Mouse (Mus musculus) lung, postnatal 36 days (tissue): ENCODE data around the gene Capn13.
A peak's percentile ranks its signal among the peaks of the same experiment; 100 is the strongest.
"Not testable (repeated sequence)": the region's sequence is repeated elsewhere in the genome, so short reads cannot be mapped to it uniquely, and the experiment has no call there.

Experiments used
- DNase-seq: peaks from one replicate; pipeline ENCODE4 v3.0.0; 2022; ENCODE audit warnings: mixed read lengths

The Capn13 gene

DNA sequence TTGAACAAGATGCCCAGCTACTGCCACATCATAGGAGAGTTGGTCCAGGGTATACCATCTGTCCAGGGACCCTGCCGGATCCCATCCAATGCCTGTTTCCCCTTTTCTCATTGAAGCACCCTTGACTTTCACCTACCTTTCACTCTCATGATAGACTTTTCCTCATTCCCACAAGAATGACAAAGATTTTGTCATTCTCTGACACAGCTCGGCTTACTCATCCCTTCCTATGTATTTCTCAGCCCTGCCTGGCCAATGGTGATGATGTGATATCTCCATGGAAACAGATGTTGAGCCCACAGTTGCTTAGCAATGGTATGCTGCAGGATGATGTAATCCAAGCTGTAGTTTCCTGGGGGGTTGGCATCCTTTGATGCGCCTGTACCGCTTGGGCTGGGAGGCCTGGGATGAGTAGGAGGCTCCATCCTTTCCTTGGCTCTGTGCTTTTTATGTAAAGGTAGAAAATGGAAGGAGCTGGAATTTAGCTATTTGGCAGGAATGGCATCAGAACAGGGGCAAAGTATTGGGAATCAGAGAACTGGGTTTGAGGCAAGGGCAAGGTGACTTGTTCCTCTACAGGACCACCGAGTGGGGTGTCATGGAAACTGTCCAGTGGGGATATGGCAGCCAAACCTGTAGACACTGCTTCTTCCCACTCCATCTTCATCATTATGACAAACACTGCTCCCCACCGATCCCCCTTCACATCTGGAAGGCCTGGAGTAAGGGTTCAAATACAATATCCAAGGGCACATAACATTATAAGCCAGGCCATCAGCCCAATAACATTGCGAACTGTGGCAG, 128.7 kb downstream of the Capn13 start:
- DNase-seq = no peak

DNA sequence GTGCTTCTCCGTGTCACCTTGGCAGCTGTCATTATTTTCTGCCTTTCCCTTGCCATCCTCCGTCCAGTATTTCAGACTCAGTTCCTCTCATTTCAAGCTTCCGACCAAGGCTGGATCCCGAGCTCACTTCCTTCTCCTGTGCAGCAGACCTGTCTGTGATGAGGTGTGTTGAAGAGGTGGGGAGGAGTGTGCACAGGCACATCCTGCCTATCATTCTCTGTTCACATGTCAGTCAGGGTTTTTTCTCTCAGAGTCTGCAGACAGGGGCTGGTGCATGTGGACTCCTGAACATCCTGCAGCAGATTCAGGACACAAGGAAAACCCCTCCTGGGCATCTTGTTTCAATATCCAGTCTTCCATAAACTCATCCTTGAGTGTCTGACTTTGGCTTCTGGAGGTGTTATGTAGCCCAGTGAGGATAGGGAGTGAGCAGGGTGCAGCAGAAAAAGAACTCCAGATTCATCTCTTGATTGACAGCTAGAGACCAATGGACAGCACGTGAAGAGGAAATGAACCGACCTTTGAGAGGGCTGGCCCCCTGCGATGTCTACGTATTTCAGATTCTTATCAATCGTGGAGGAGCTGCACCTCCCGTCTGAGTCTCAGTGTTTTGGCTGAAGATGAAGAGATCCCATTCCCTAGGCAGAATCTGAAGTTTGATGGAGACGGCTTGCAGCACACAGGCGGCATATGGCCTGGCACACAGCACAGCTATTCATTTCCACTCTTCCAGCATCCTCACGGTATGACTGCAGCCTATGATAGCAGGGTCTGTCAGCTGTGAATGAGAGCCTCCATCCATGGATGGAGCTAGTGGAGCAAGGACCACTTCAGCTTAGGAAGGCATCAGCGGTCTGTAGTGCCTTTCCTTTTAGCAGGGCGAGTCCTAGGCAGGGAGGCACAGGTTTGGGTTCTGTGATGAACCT, 129.5 kb downstream of the Capn13 start:
- DNase-seq = no peak

DNA sequence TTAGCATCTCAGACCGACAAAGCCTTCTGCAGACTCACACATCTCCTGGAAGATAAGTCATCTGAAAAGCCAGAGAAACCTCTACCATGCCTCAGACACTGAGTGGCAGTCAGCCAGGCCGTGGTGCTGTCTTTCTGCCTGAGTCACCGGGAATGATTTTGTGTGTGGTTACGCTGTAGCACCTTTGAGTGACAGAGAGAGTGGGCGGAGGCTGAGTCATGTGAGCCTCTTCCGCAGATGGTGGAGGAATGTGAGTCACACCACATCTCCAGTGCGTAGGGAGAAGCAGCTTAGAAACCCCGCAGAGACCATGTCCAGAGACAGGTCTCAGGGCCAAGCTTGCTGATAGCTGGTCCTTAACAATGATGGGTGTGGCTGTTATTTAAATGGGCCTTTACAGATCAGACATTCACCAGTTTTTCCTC, 137.6 kb downstream of the Capn13 start:
- peak; percentile 57 for DNase-seq

DNA sequence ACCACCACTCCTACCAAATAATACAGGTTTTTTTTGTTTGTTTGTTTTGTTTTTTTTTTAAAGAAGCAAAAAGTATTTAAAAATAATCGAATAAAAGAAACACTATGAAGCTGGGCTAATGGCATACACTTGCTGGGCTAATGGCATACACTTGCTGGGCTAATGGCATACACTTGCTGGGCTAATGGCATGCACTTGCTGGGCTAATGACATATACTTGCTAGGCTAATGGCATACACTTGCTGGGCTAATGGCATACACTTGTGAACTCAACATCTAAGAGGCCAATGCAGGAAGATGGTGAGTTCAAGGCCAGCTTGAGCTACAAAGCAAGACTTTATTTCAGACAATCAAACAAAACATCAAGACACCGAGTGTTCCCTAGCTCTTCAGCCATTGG, 138.1 kb downstream of the Capn13 start:
- DNase-seq = no peak

DNA sequence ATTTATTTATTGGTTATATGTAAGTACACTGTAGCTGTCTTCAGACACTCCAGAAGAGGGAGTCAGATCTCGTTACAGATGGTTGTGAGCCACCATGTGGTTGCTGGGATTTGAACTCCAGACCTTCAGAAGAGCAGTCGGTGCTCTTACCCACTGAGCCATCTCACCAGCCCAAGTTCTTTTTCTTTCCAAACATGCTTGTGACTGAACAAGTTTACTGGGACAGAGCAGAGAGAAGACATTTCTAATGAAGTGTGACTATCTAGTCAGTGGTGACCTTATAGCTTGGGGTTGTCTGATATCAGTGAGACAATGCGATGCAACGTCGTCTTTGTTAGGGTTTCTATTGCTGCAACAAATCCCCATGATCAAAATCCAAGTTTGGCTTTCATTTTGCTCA, 141.4 kb downstream of the Capn13 start:
- not testable (repeated sequence) for DNase-seq

DNA sequence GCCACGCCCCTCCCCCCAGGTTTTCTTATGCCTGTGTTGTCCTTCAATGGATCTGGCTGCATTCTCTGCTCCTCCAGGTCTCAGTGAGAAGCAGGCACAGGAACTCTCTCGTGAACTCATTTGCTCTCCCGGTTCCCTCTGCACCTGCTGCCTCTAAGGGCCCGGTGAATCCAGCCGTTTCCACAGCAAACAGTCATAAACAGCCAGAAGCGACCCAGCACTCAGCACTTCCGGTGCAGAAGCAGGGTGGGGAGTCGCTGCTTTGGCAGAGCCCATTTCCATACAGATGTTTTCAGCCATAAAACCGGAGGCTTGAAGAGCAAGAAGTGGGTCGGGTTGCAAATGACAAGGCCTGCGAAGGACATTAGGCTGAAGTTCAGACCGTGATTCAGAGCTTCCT, 142.0 kb downstream of the Capn13 start:
- no peak for DNase-seq
